Mouse (Mus musculus): ENCODE measurements at regions not wholly inside any gene's neighbourhood (a gene's known extent, or its start where the extent isn't known, plus 50 kb on each side); places are given as distances from the start of the nearest gene placed in this dataset.
A peak's percentile ranks its signal among the peaks of the same experiment; 100 is the strongest.

GRCm38 (mm10) chr10:8066926-8067325 lies 110.9 kb upstream of the Tab2 start:
- no peak overlapping the region for H3K27ac ChIP-seq
- H3K27me3 ChIP-seq (replicated peaks): no peaks in the 10 kb centered on the region
- no peak overlapping the region for H3K4me2 ChIP-seq (replicated peaks)
- no peaks in the 10 kb centered on the region for H3K4me1 ChIP-seq
- no peaks in the 10 kb centered on the region for H3K36me3 ChIP-seq
- H3K9ac ChIP-seq: no peak overlapping the region
- H3K4me3 ChIP-seq: no peak overlapping the region
- ATAC-seq (ENCODE audit: low FRiP score, low read depth): no peak
- 84% methylated on average over 3 of the region's 3 CpGs for WGBS
- no peaks in the 10 kb centered on the region for H3K9me3 ChIP-seq

GRCm38 (mm10) chr10:8065746-8066145 lies 109.7 kb upstream of the Tab2 start:
- no peaks in the 10 kb centered on the region for H3K36me3 ChIP-seq
- H3K4me3 ChIP-seq: no peak overlapping the region
- H3K27ac ChIP-seq: no peak overlapping the region
- no peaks in the 10 kb centered on the region for H3K9me3 ChIP-seq
- WGBS: 92% methylated on average over 8 of the region's 8 CpGs
- H3K27me3 ChIP-seq (replicated peaks): no peaks in the 10 kb centered on the region
- no peaks in the 10 kb centered on the region for H3K4me1 ChIP-seq
- no peak for ATAC-seq (ENCODE audit: low FRiP score, low read depth)
- no peak overlapping the region for H3K9ac ChIP-seq
- H3K4me2 ChIP-seq (replicated peaks): no peak overlapping the region

GRCm38 (mm10) chr10:8064281-8064680 lies 108.3 kb upstream of the Tab2 start:
- WGBS: 81% methylated on average over 2 of the region's 2 CpGs
- no peak for ATAC-seq (ENCODE audit: low FRiP score, low read depth)

GRCm38 (mm10) chr10:8063458-8064090 lies 107.5 kb upstream of the Tab2 start:
- H3K4me3 ChIP-seq: no peak overlapping the region
- 78% methylated on average over 5 of the region's 5 CpGs for WGBS
- no peak overlapping the region for H3K9ac ChIP-seq
- no peak for ATAC-seq (ENCODE audit: low FRiP score, low read depth)
- no peaks in the 10 kb centered on the region for H3K4me1 ChIP-seq
- no peaks in the 10 kb centered on the region for H3K9me3 ChIP-seq
- H3K4me2 ChIP-seq (replicated peaks): no peak overlapping the region
- H3K27ac ChIP-seq: no peak overlapping the region
- no peaks in the 10 kb centered on the region for H3K36me3 ChIP-seq
- H3K27me3 ChIP-seq (replicated peaks): no peaks in the 10 kb centered on the region

More at GRCm38 (mm10) chr10:8064281-8064680, 108.3 kb upstream of the Tab2 start:
- Histone ChIP-seq H3K27ac (no peak overlapping the region), H3K4me1 (no peaks in the 10 kb centered on the region), H3K4me3 (no peak overlapping the region), H3K9me3 (no peaks in the 10 kb centered on the region), H3K9ac (no peak overlapping the region), H3K4me2 (replicated peaks) (no peak overlapping the region), H3K36me3 (no peaks in the 10 kb centered on the region), H3K27me3 (replicated peaks) (no peaks in the 10 kb centered on the region)

- Histone ChIP-seq H3K36me3 (no peaks in the 10 kb centered on the region), H3K27ac (no peak overlapping the region), H3K9ac (no peak overlapping the region), H3K4me2 (replicated peaks) (no peak overlapping the region), H3K4me1 (no peaks in the 10 kb centered on the region), H3K9me3 (no peaks in the 10 kb centered on the region), H3K4me3 (no peak overlapping the region), H3K27me3 (replicated peaks) (no peaks in the 10 kb centered on the region)
- ATAC-seq (ENCODE audit: low FRiP score, low read depth): no peak
Measured at GRCm38 (mm10) chr10:8060987-8061386, 105.0 kb upstream of the Tab2 start.

GRCm38 (mm10) chr10:8059769-8060168 lies 103.7 kb upstream of the Tab2 start:
- no peak for ATAC-seq (ENCODE audit: low FRiP score, low read depth)
- Histone ChIP-seq H3K4me3 (no peak overlapping the region), H3K4me1 (no peaks in the 10 kb centered on the region), H3K27ac (no peak overlapping the region), H3K4me2 (replicated peaks) (no peak overlapping the region), H3K27me3 (replicated peaks) (no peaks in the 10 kb centered on the region), H3K36me3 (no peaks in the 10 kb centered on the region), H3K9me3 (no peaks in the 10 kb centered on the region), H3K9ac (no peak overlapping the region)
- 50% methylated on average over 1 of the region's 1 CpGs for WGBS

GRCm38 (mm10) chr10:8057855-8058254 lies 101.8 kb upstream of the Tab2 start:
- no peaks in the 10 kb centered on the region for H3K4me1 ChIP-seq
- no peaks in the 10 kb centered on the region for H3K27me3 ChIP-seq (replicated peaks)
- H3K27ac ChIP-seq: no peak overlapping the region
- H3K9ac ChIP-seq: no peak overlapping the region
- no peak overlapping the region for H3K4me2 ChIP-seq (replicated peaks)
- no peak for ATAC-seq (ENCODE audit: low FRiP score, low read depth)
- 87% methylated on average over 5 of the region's 5 CpGs for WGBS
- no peaks in the 10 kb centered on the region for H3K9me3 ChIP-seq
- no peak overlapping the region for H3K4me3 ChIP-seq
- H3K36me3 ChIP-seq: no peaks in the 10 kb centered on the region

DNA sequence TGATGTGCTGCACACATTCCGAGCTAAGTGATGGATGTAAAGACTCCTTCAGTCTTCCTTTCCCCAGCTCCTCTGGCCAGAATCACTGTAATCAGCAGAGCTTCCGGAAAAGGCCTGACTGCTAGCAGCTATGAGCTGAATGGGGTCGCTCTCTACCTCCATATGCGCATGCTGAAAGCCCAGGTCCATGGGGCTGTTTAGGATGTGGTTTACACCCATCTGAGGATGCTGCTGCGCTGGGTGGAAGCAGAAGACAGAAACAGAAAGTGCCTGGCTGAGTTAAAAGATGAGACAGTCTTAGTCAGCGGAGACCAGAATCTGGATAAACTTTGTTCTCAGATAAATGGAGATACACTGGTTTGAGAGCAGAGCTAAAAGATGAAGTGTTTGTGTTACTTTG lies 99.3 kb upstream of the Tab2 start:
- Histone ChIP-seq H3K4me3 (no peak overlapping the region), H3K9ac (no peak overlapping the region), H3K27ac (no peak overlapping the region), H3K27me3 (replicated peaks) (no peaks in the 10 kb centered on the region), H3K9me3 (no peaks in the 10 kb centered on the region), H3K4me1 (no peaks in the 10 kb centered on the region), H3K4me2 (replicated peaks) (no peak overlapping the region), H3K36me3 (no peaks in the 10 kb centered on the region)
- ATAC-seq (ENCODE audit: low FRiP score, low read depth): no peak
- 73% methylated on average over 6 of the region's 6 CpGs for WGBS

DNA sequence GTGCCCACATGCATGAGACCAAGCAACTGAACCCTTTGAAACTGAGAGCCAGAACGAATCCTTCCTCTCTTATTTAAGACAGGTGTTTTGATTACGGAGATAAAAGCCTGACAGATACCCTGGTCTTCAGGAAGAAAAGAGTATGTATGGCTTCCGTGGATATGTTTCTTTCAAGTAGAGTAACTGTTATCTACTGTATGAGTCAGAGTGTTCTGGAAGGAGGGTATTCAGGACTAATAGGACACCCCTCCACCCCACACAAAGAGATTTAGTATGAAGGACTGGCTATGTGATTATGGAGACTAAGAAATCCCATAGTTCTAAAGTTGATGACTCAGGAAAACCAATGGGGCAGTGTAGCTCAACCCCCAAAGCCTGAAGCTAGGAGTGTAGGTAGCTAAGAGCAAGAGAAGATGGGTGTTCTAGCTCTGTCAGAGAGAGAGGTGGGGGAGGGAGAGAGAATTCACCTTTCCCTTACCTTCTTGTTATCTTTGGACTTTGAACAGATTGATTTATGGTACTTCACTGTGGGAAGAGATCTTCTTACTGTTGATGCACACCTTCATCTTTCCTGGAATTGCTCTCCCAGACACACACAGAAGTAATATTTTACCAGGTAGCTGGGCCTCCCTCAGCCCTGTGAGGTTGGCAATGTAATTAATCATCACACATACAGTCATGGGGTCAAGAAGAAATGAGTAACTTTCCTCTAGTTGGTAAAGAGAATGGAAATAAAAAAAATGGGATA lies 87.6 kb upstream of the Tab2 start:
- Histone ChIP-seq H3K4me1 (peaks cover 6% of the 10 kb centered on the region; the same call in 1 of the 2 replicates), H3K9me3 (no peaks in the 10 kb centered on the region), H3K27me3 (replicated peaks) (no peaks in the 10 kb centered on the region), H3K4me2 (replicated peaks) (no peak overlapping the region), H3K9ac (no peak overlapping the region), H3K4me3 (no peak overlapping the region), H3K27ac (no peak overlapping the region), H3K36me3 (no peaks in the 10 kb centered on the region)
- WGBS: 92% methylated on average over 3 of the region's 3 CpGs
- no peak for ATAC-seq (ENCODE audit: low FRiP score, low read depth)

DNA sequence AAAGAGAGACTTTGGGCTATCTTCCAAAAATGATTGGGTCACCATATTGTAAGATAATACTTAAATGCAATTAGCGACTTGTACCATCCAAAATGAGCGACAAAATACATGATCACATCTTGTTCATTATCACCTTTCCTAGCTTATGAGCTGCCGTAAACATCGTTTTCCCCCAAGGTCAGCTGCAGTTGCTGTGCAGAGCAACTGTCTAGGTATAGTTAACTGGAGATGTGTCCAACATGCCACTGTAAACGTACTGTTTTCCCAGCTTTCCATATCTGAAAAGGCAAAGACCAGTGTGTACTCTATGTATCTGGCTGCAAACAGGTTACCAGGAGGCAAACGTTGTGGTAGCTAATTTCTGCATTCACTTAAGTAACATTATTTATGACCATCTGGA lies 86.3 kb upstream of the Tab2 start:
- WGBS: 93% methylated on average over 6 of the region's 6 CpGs
- H3K36me3 ChIP-seq: no peaks in the 10 kb centered on the region
- H3K4me3 ChIP-seq: no peak overlapping the region
- H3K27ac ChIP-seq: no peak overlapping the region
- H3K4me1 ChIP-seq: peaks cover 18% of the 10 kb centered on the region
- no peak for ATAC-seq (ENCODE audit: low FRiP score, low read depth)
- H3K4me2 ChIP-seq (replicated peaks): no peak overlapping the region
- no peak overlapping the region for H3K9ac ChIP-seq
- no peaks in the 10 kb centered on the region for H3K9me3 ChIP-seq
- H3K27me3 ChIP-seq (replicated peaks): no peaks in the 10 kb centered on the region

GRCm38 (mm10) chr10:8041790-8042189 lies 85.8 kb upstream of the Tab2 start:
- Histone ChIP-seq H3K27me3 (replicated peaks) (no peaks in the 10 kb centered on the region), H3K4me1 (peaks cover 22% of the 10 kb centered on the region), H3K4me2 (replicated peaks) (no peak overlapping the region), H3K9me3 (no peaks in the 10 kb centered on the region), H3K27ac (no peak overlapping the region), H3K9ac (no peak overlapping the region), H3K4me3 (no peak overlapping the region), H3K36me3 (no peaks in the 10 kb centered on the region)
- WGBS: 79% methylated on average over 8 of the region's 8 CpGs
- no peak for ATAC-seq (ENCODE audit: low FRiP score, low read depth)

DNA sequence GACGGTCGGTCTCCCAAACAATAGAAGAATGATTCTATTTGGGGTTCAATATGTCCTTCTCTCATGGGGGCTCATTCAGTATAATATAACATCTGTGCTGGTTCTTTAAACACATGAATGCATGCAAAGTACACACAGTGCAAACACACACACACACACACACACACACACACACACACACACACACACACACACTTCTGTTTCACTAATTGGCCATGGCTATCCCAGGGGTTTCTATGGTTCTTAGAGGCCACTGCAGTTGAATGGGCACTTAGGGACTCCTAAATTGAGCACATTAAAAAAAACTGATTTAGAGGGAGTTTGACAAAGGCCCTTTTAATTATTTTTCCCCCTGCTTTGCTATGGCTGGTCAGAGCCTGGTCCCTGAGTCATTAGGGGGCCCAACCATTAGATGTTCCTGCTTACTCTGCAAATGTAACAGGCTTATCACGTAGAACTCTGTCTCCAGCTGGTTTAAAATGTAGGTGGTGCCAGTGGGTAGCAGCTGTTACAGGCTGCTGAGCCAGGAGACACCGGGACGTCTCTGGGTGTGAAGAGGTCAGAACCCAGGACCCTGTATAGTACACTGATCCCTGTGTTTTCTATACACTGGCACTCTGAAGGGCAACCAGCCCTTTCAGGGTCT lies 82.1 kb upstream of the Tab2 start:
- ATAC-seq (ENCODE audit: low FRiP score, low read depth): peak; percentile 92
- peaks cover 26% of the 10 kb centered on the region for H3K4me1 ChIP-seq
- no peak overlapping the region for H3K9ac ChIP-seq
- H3K9me3 ChIP-seq: no peaks in the 10 kb centered on the region
- H3K4me2 ChIP-seq (replicated peaks): peak overlapping the region; percentile 36; the same call in 1 of the 2 replicates
- H3K4me3 ChIP-seq: no peak overlapping the region
- H3K27ac ChIP-seq: 0 out of 2 replicates have a peak overlapping the region, but pooled peaks have one; percentile 42
- 13% methylated on average over 5 of the region's 5 CpGs for WGBS
- no peaks in the 10 kb centered on the region for H3K27me3 ChIP-seq (replicated peaks)
- H3K36me3 ChIP-seq: no peaks in the 10 kb centered on the region
